Mouse (Mus musculus) olfactory bulb, adult 2 months (tissue): ENCODE measurements at regions not wholly inside any gene's neighbourhood (a gene's known extent, or its start where the extent isn't known, plus 50 kb on each side); places are given as distances from the start of the nearest gene placed in this dataset.

Source experiments
- CTCF ChIP-seq: fragments of 200-500 bp; IDR thresholded peaks from 2 replicates; pipeline ENCODE4 v1.5.1; 2012; ENCODE audit warnings: low read depth, mild to moderate bottlenecking, low read length, moderate library complexity; ENCODE audit not compliant: insufficient read depth
- POLR2A ChIP-seq: fragments of 200-500 bp; IDR thresholded peaks from 2 replicates; pipeline ENCODE4 v1.6.1; 2012; ENCODE audit warnings: mild to moderate bottlenecking, low read depth, low read length, moderate library complexity; ENCODE audit not compliant: insufficient read depth

DNA sequence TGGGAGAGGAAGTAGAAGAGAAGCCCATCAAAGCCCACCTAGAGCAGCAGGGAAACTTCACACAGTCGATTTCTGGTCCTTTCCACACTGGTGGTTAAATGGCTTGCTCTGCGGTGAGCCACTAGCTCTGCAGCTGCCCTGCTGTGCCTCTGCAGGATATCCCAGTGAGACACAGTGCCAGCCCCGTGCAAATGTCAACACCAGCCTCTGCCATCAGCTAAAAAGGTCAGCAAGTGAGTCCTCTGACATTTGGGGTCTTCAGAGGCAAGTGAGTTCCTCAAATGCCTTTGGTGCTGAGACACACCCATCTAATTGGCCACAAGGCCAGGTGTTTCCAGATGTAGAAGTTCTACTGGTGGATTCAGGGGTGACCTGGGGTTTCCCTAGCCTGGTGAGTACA, 66.6 kb upstream of the Enpp6 start:
- TF ChIP-seq CTCF (no peak), POLR2A (no peak)
